Mouse (Mus musculus): ENCODE results near the gene Cpt1b. TPM values are rescaled to one million over a fixed set of nuclear protein-coding genes. Genes with fewer than 3 reads are reported as not detected.

Gene Cpt1b
- total RNA-seq, 2 experiments from 2014 or later: 573 to 577 TPM

Other genes starting within 250 kb of the Cpt1b start
- gene Plxnb2, start 245.1 kb downstream of the Cpt1b start, total RNA-seq (2021): 100 to 1,000 TPM in 1 of 2 experiments, 10 to 100 TPM in 1; 92.4 to 100 TPM
- 10 to 100 TPM in 1 of 2 experiments, 1 to 10 TPM in 1; 8.9 to 10.5 TPM for gene Dennd6b, start 229.4 kb downstream of the Cpt1b start, total RNA-seq (2021)
- gene Ppp6r2, start 214.3 kb downstream of the Cpt1b start, total RNA-seq (2021): 10 to 100 TPM; 70.5 to 72.5 TPM
- 10 to 100 TPM; 65.7 to 75.5 TPM for gene Sbf1, start 110.6 kb downstream of the Cpt1b start, total RNA-seq (2021)
- gene Adm2, start 103.1 kb downstream of the Cpt1b start, total RNA-seq (2021): not detected
- gene Miox, start 91.5 kb downstream of the Cpt1b start, total RNA-seq (2021): not detected
- gene Lmf2, start 70.2 kb downstream of the Cpt1b start, total RNA-seq (2021): 10 to 100 TPM; 29.0 to 33.2 TPM
- gene Ncaph2, start 70.1 kb downstream of the Cpt1b start, total RNA-seq (2021): 10 to 100 TPM; 50.4 to 58.6 TPM
- gene Sco2, start 52.0 kb downstream of the Cpt1b start, total RNA-seq (2021): 10 to 100 TPM; 25.2 to 28.2 TPM
- under 1 TPM; 0.41 to 0.64 TPM for gene Tymp, start 48.8 kb downstream of the Cpt1b start, total RNA-seq (2021)
- gene Odf3b, start 46.6 kb downstream of the Cpt1b start, total RNA-seq (2021): under 1 TPM; 0.97 to 0.98 TPM
- not detected for gene Klhdc7b, start 40.9 kb downstream of the Cpt1b start, total RNA-seq (2021)
- gene Syce3, start 15.4 kb downstream of the Cpt1b start, total RNA-seq (2021): not detected
- 1 to 10 TPM; 1.6 to 2.8 TPM for gene C730034F03Rik, start 3.7 kb upstream of the Cpt1b start, total RNA-seq (2021)
- 10 to 100 TPM; 14.5 to 17.8 TPM for gene Gm44502, start 3.8 kb upstream of the Cpt1b start, total RNA-seq (2021)
- gene Chkb, start 4.0 kb upstream of the Cpt1b start, total RNA-seq (2021): 10 to 100 TPM; 51.2 to 57.0 TPM
- gene Mapk8ip2, start 28.1 kb upstream of the Cpt1b start, total RNA-seq (2021): under 1 TPM; 0.05 to 0.33 TPM
- 10 to 100 TPM; 12.2 to 14.1 TPM for gene Arsa, start 51.6 kb upstream of the Cpt1b start, total RNA-seq (2021)
- 10 to 100 TPM; 47.0 to 56.3 TPM for gene Shank3, start 73.8 kb upstream of the Cpt1b start, total RNA-seq (2021)
- under 1 TPM; 0.25 to 0.68 TPM for gene Acr, start 142.5 kb upstream of the Cpt1b start, total RNA-seq (2021)
- 1 to 10 TPM; 4.4 to 5.4 TPM for gene Rabl2, start 166.1 kb upstream of the Cpt1b start, total RNA-seq (2021)

Measured in heart, postnatal 36 days (tissue).